Mouse (Mus musculus) neutrophil, adult 65 days (primary cell): ENCODE data around the gene Ccdc93. TPM values are rescaled to one million over a fixed set of nuclear protein-coding genes. Genes with fewer than 3 reads are reported as not detected.

Experiments
- total RNA-seq: library from RNA; stranded (reverse); gene quantifications from 2 replicates; pipeline ENCODE4 v1.2.4, GENCODE M21; 2023

The Ccdc93 gene
- total RNA-seq = 18.8 and 26.0 TPM in 2 replicates

GRCm38 (mm10) chr1:121430938-121431928, at the start of gene Ccdc93:
Gene Ccdc93 (plus strand): TSS chr1:121431049.

GRCm38 (mm10) chr1:121528399-121528720, 97.5 kb downstream of the Ccdc93 start, which contains the start of gene Htr5b:
Gene Htr5b (minus strand): TSS chr1:121528465.

Other genes starting within 250 kb of the Ccdc93 start
- gene Insig2, start 98.5 kb upstream of the Ccdc93 start, total RNA-seq = 8.2 and 10.1 TPM in 2 replicates
- not detected in 2 replicates for gene Htr5b, start 97.4 kb downstream of the Ccdc93 start, total RNA-seq
- gene Ddx18, start 136.9 kb downstream of the Ccdc93 start, total RNA-seq = 18.1 and 19.7 TPM in 2 replicates